Mouse (Mus musculus) bone marrow, adult 2 months (tissue): Measurements from ENCODE around the gene Nup93.

ENCODE experiments used
- CTCF ChIP-seq: fragments of 200-500 bp; IDR thresholded peaks from 2 replicates; pipeline ENCODE4 v1.5.1; 2011; ENCODE audit warnings: low read length, control low read depth; ENCODE audit not compliant: control insufficient read depth, insufficient read depth
- POLR2A ChIP-seq: fragments of 200-500 bp; IDR thresholded peaks from 2 replicates; pipeline ENCODE4 v1.6.1; 2011; ENCODE audit warnings: low read depth, mild to moderate bottlenecking, control low read depth, low read length, borderline replicate concordance; ENCODE audit not compliant: control insufficient read depth

- TF ChIP-seq CTCF (no peak), POLR2A (no peak)
Observed at GRCm38 (mm10) chr8:94184357-94184843, 30.0 kb upstream of the Nup93 start.
